Mouse (Mus musculus): Measurements from ENCODE around the gene Drap1.
A peak's percentile ranks its signal among the peaks of the same experiment; 100 is the strongest.
"Not testable (repeated sequence)": the region's sequence is repeated elsewhere in the genome, so short reads cannot be mapped to it uniquely, and the experiment has no call there.

Drap1 gene

GRCm38 (mm10) chr19:5419630-5420029 lies 5.1 kb downstream of the Drap1 start:
- DNase-seq (ENCODE audit: low read depth, low spot score): no peak
- Histone ChIP-seq H3K27me3 (ENCODE audit: control insufficient read depth, insufficient read depth, low read length, poor library complexity, severe bottlenecking) (no peaks in the 10 kb centered on the region), H3K36me3 (ENCODE audit: control insufficient read depth, insufficient read depth, low read length, poor library complexity, severe bottlenecking) (peaks cover 8% of the 10 kb centered on the region)

- no peak for DNase-seq (ENCODE audit: low read depth, low spot score)
- Histone ChIP-seq H3K36me3 (ENCODE audit: control insufficient read depth, insufficient read depth, low read length, poor library complexity, severe bottlenecking) (peaks cover 8% of the 10 kb centered on the region), H3K27me3 (ENCODE audit: control insufficient read depth, insufficient read depth, low read length, poor library complexity, severe bottlenecking) (no peaks in the 10 kb centered on the region)
These were observed 5.9 kb downstream of the Drap1 start for GRCm38 (mm10) chr19:5418750-5419466.

GRCm38 (mm10) chr19:5414534-5414957 lies 10.2 kb downstream of the Drap1 start:
- H3K36me3 ChIP-seq (ENCODE audit: control insufficient read depth, insufficient read depth, low read length, poor library complexity, severe bottlenecking): peaks cover 5% of the 10 kb centered on the region; the same call in 1 of the 2 replicates
- no peak for DNase-seq (ENCODE audit: low read depth, low spot score)
- no peaks in the 10 kb centered on the region for H3K27me3 ChIP-seq (ENCODE audit: control insufficient read depth, insufficient read depth, low read length, poor library complexity, severe bottlenecking)

GRCm38 (mm10) chr19:5413840-5414239 lies 10.9 kb downstream of the Drap1 start:
- H3K27me3 ChIP-seq (ENCODE audit: control insufficient read depth, insufficient read depth, low read length, poor library complexity, severe bottlenecking): no peaks in the 10 kb centered on the region
- no peak for DNase-seq (ENCODE audit: low read depth, low spot score)
- H3K36me3 ChIP-seq (ENCODE audit: control insufficient read depth, insufficient read depth, low read length, poor library complexity, severe bottlenecking): peaks cover 8% of the 10 kb centered on the region

GRCm38 (mm10) chr19:5411961-5412360 lies 12.8 kb downstream of the Drap1 start:
- no peaks in the 10 kb centered on the region for H3K27me3 ChIP-seq (ENCODE audit: control insufficient read depth, insufficient read depth, low read length, poor library complexity, severe bottlenecking)
- peaks cover 4% of the 10 kb centered on the region for H3K36me3 ChIP-seq (ENCODE audit: control insufficient read depth, insufficient read depth, low read length, poor library complexity, severe bottlenecking)
- no peak for DNase-seq (ENCODE audit: low read depth, low spot score)

GRCm38 (mm10) chr19:5410641-5411040 lies 14.1 kb downstream of the Drap1 start:
- H3K36me3 ChIP-seq (ENCODE audit: control insufficient read depth, insufficient read depth, low read length, poor library complexity, severe bottlenecking): peaks cover 2% of the 10 kb centered on the region; the same call in 1 of the 2 replicates
- H3K27me3 ChIP-seq (ENCODE audit: control insufficient read depth, insufficient read depth, low read length, poor library complexity, severe bottlenecking): no peaks in the 10 kb centered on the region
- DNase-seq (ENCODE audit: low read depth, low spot score): no peak

- no peak for DNase-seq (ENCODE audit: low read depth, low spot score)
- no peaks in the 10 kb centered on the region for H3K27me3 ChIP-seq (ENCODE audit: control insufficient read depth, insufficient read depth, low read length, poor library complexity, severe bottlenecking)
- H3K36me3 ChIP-seq (ENCODE audit: control insufficient read depth, insufficient read depth, low read length, poor library complexity, severe bottlenecking): peaks cover 2% of the 10 kb centered on the region; the same call in 1 of the 2 replicates
These were observed 15.7 kb downstream of the Drap1 start for GRCm38 (mm10) chr19:5409068-5409467.

- H3K36me3 ChIP-seq (ENCODE audit: control insufficient read depth, insufficient read depth, low read length, poor library complexity, severe bottlenecking): peaks cover 2% of the 10 kb centered on the region; the same call in 1 of the 2 replicates
- peak; percentile 39 for DNase-seq (ENCODE audit: low read depth, low spot score)
- no peaks in the 10 kb centered on the region for H3K27me3 ChIP-seq (ENCODE audit: control insufficient read depth, insufficient read depth, low read length, poor library complexity, severe bottlenecking)
These were observed 16.4 kb downstream of the Drap1 start for GRCm38 (mm10) chr19:5408057-5409001.

GRCm38 (mm10) chr19:5407133-5407532 lies 17.6 kb downstream of the Drap1 start:
- peak; percentile 88 for DNase-seq (ENCODE audit: low read depth, low spot score)
- Histone ChIP-seq H3K36me3 (ENCODE audit: control insufficient read depth, insufficient read depth, low read length, poor library complexity, severe bottlenecking) (peaks cover 2% of the 10 kb centered on the region; the same call in 1 of the 2 replicates), H3K27me3 (ENCODE audit: control insufficient read depth, insufficient read depth, low read length, poor library complexity, severe bottlenecking) (no peaks in the 10 kb centered on the region)

GRCm38 (mm10) chr19:5406531-5407126 lies 18.1 kb downstream of the Drap1 start:
- H3K36me3 ChIP-seq (ENCODE audit: control insufficient read depth, insufficient read depth, low read length, poor library complexity, severe bottlenecking): not testable (repeated sequence)
- DNase-seq (ENCODE audit: low read depth, low spot score): peak; percentile 80

GRCm38 (mm10) chr19:5405924-5406323 lies 18.9 kb downstream of the Drap1 start:
- H3K27me3 ChIP-seq (ENCODE audit: control insufficient read depth, insufficient read depth, low read length, poor library complexity, severe bottlenecking): no peaks in the 10 kb centered on the region
- peak; percentile 66 for DNase-seq (ENCODE audit: low read depth, low spot score)
- H3K36me3 ChIP-seq (ENCODE audit: control insufficient read depth, insufficient read depth, low read length, poor library complexity, severe bottlenecking): peaks cover 2% of the 10 kb centered on the region; the same call in 1 of the 2 replicates

More at GRCm38 (mm10) chr19:5406531-5407126, 18.1 kb downstream of the Drap1 start:
- H3K27me3 ChIP-seq (ENCODE audit: control insufficient read depth, insufficient read depth, low read length, poor library complexity, severe bottlenecking): not testable (repeated sequence)

- Histone ChIP-seq H3K27me3 (ENCODE audit: control insufficient read depth, insufficient read depth, low read length, poor library complexity, severe bottlenecking) (no peaks in the 10 kb centered on the region), H3K36me3 (ENCODE audit: control insufficient read depth, insufficient read depth, low read length, poor library complexity, severe bottlenecking) (no peaks in the 10 kb centered on the region)
- no peak for DNase-seq (ENCODE audit: low read depth, low spot score)
These were observed 22.5 kb downstream of the Drap1 start, which contains the start of gene Tsga10ip for GRCm38 (mm10) chr19:5402293-5402692. TSS of gene Tsga10ip (minus strand) at chr19:5402526.

GRCm38 (mm10) chr19:5401073-5401472 lies 23.7 kb downstream of the Drap1 start:
- H3K27me3 ChIP-seq (ENCODE audit: control insufficient read depth, insufficient read depth, low read length, poor library complexity, severe bottlenecking); H3K36me3 ChIP-seq (ENCODE audit: control insufficient read depth, insufficient read depth, low read length, poor library complexity, severe bottlenecking); DNase-seq (ENCODE audit: low read depth, low spot score): not testable (repeated sequence)

GRCm38 (mm10) chr19:5395371-5395770 lies 29.4 kb downstream of the Drap1 start:
- Histone ChIP-seq H3K36me3 (ENCODE audit: control insufficient read depth, insufficient read depth, low read length, poor library complexity, severe bottlenecking) (no peaks in the 10 kb centered on the region), H3K27me3 (ENCODE audit: control insufficient read depth, insufficient read depth, low read length, poor library complexity, severe bottlenecking) (no peaks in the 10 kb centered on the region)
- DNase-seq (ENCODE audit: low read depth, low spot score): no peak
